Mouse (Mus musculus): Measurements from ENCODE around the gene Duxbl1. TPM values are rescaled to one million over a fixed set of nuclear protein-coding genes. Genes with fewer than 3 reads are reported as not detected.
"Not testable (repeated sequence)": the region's sequence is repeated elsewhere in the genome, so short reads cannot be mapped to it uniquely, and the experiment has no call there.

Gene Duxbl1
- polyA plus RNA-seq (2015; fragmentation: Nextera tagmentation; extraction: Ambion mirVana): 3.0 and 6.7 TPM in 2 replicates

DNA sequence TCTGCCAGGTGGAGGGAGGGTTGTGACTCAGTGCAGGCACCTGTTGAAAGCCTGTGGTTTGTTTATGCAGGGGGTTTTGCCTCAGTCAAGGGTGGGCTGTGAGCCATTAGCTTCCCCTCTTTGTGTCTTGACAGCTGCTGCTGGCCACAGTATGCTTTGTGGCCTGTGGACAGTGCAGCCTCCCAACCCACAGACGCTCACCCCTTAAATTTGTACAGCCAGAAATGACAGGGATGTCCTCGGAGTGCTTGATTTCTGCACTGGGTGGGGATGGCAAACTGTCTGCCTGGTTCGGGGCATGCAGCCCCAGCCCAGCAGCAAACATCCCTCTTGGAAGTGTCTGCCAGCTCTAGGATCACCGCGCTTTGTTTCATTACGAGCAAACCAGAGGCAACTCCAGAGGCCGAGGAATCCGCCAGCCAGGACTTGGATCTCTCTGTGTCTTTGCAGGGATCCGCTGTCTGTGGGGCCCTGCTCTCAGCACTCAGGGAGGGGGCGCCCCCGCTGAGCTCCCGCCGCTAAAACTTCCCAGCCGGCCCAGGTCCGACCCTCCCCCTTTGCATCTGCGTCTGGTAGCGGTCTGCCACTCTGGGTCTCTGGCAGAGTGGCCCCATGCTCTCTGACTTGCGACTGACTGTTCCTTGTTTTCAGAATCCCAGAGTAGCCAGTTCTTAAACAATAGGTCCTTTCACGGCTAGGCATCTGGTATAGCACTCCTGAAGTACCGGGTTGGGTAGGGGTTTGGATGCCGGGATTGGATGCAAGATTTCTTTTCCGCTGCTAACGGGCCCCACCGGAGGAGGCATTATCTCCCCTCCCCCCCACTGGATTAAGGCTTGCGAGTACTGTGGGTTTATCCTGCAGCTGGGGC lies at the start of gene Duxbl1:
Gene Duxbl1 (plus strand): TSS at position 207 of the 871 bp plus-strand sequence.
- H3K27me3 ChIP-seq (replicated peaks; ENCODE audit: control insufficient read depth, insufficient read depth, low read length); H3K4me1 ChIP-seq (replicated peaks; ENCODE audit: control insufficient read depth, insufficient read depth, low read length); H3K9me3 ChIP-seq (ENCODE audit: control insufficient read depth, low read length); H3K36me3 ChIP-seq (ENCODE audit: control insufficient read depth, insufficient read depth): not testable (repeated sequence)
- H3K27ac ChIP-seq (ENCODE audit: low read length): peak within 1 kb of the TSS; percentile 72
- WGBS: no CpG with 5 or more reads among the region's 25 CpGs
- H3K4me2 ChIP-seq (ENCODE audit: low read length): peak within 1 kb of the TSS; percentile 40
- H3K4me3 ChIP-seq (replicated peaks; ENCODE audit: low read length): peak within 1 kb of the TSS; percentile 34
- 0 out of 2 replicates have a peak within 1 kb of the TSS, but pooled peaks have one; percentile 35 for H3K9ac ChIP-seq (replicated peaks; ENCODE audit: low read depth, low read length)
- ATAC-seq: peak; percentile 87

DNA sequence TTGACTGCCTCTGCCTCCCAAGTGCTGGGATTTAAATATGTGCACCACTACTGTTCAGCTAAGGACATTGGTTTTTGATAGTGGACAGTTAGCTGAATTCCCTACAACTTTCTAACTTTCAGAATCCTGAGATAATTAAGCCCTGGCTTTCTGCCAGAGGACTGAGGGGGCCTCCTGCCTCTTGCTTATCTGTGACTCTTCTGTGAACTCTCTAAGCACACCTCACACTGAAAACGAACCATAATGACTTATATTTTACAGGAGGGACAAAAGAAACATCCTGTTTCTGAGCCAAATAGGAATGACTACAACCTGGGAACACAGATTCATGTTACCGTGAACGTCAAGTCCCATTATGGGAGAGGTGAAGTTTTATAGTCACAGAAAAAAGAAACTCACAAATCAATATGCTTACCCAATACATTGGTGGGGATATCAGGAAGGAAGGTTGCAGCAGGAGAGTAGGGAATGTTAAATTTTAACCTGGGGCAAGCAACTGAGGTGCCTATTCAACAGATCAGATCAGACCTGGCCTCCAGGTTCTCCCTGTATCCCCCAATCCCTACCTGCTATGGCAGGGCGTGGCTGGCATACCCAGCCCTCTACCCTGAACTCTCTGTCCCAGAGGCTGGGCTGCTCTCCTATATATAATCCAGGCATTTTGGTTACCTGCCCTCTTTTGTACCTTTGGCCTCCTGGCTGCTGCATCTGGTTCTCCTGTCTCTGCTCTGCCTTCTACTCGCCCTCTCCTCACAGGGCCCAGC lies 41.3 kb upstream of the Duxbl1 start:
- WGBS: no CpG with 5 or more reads among the region's 5 CpGs
- H3K27ac ChIP-seq (ENCODE audit: low read length); ATAC-seq; H3K9ac ChIP-seq (replicated peaks; ENCODE audit: low read depth, low read length); H3K4me1 ChIP-seq (replicated peaks; ENCODE audit: control insufficient read depth, insufficient read depth, low read length); H3K36me3 ChIP-seq (ENCODE audit: control insufficient read depth, insufficient read depth); H3K9me3 ChIP-seq (ENCODE audit: control insufficient read depth, low read length); H3K4me3 ChIP-seq (replicated peaks; ENCODE audit: low read length); H3K27me3 ChIP-seq (replicated peaks; ENCODE audit: control insufficient read depth, insufficient read depth, low read length); H3K4me2 ChIP-seq (ENCODE audit: low read length): not testable (repeated sequence)

GRCm38 (mm10) chr14:25938004-25938403 lies 40.4 kb upstream of the Duxbl1 start, which contains the start of gene Cphx1:
Gene Cphx1, plus strand, starts transcription at chr14:25938304.
- H3K4me1 ChIP-seq (replicated peaks; ENCODE audit: control insufficient read depth, insufficient read depth, low read length); H3K27me3 ChIP-seq (replicated peaks; ENCODE audit: control insufficient read depth, insufficient read depth, low read length); H3K9ac ChIP-seq (replicated peaks; ENCODE audit: low read depth, low read length); H3K4me2 ChIP-seq (ENCODE audit: low read length); ATAC-seq; H3K4me3 ChIP-seq (replicated peaks; ENCODE audit: low read length); H3K36me3 ChIP-seq (ENCODE audit: control insufficient read depth, insufficient read depth); H3K27ac ChIP-seq (ENCODE audit: low read length); H3K9me3 ChIP-seq (ENCODE audit: control insufficient read depth, low read length): not testable (repeated sequence)
- WGBS: no CpG with 5 or more reads among the region's 8 CpGs

DNA sequence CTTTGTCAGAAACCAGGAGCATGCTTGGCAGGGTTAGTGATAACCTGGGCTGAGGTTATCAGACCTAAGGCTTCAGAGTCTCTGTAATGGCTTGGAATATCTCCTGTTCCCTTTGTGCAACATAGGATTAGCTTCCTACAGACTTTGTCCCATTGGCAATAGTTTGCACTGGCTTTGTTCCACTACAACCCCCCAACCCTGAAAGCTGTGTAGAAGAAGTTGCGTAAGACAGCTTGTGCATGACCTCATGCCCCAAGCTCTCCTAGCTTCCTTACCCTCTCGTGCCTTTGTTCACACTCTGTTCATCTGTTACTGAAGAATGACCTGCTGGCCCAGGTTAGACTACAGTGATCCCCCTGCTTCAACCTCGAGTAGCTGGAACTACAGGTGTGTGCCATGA lies 20.5 kb upstream of the Duxbl1 start:
- not testable (repeated sequence) for H3K27ac ChIP-seq (ENCODE audit: low read length); ATAC-seq; H3K4me3 ChIP-seq (replicated peaks; ENCODE audit: low read length); H3K27me3 ChIP-seq (replicated peaks; ENCODE audit: control insufficient read depth, insufficient read depth, low read length); H3K9me3 ChIP-seq (ENCODE audit: control insufficient read depth, low read length); H3K4me2 ChIP-seq (ENCODE audit: low read length); H3K36me3 ChIP-seq (ENCODE audit: control insufficient read depth, insufficient read depth); H3K9ac ChIP-seq (replicated peaks; ENCODE audit: low read depth, low read length); H3K4me1 ChIP-seq (replicated peaks; ENCODE audit: control insufficient read depth, insufficient read depth, low read length)
- WGBS: no CpG with 5 or more reads among the region's 3 CpGs

DNA sequence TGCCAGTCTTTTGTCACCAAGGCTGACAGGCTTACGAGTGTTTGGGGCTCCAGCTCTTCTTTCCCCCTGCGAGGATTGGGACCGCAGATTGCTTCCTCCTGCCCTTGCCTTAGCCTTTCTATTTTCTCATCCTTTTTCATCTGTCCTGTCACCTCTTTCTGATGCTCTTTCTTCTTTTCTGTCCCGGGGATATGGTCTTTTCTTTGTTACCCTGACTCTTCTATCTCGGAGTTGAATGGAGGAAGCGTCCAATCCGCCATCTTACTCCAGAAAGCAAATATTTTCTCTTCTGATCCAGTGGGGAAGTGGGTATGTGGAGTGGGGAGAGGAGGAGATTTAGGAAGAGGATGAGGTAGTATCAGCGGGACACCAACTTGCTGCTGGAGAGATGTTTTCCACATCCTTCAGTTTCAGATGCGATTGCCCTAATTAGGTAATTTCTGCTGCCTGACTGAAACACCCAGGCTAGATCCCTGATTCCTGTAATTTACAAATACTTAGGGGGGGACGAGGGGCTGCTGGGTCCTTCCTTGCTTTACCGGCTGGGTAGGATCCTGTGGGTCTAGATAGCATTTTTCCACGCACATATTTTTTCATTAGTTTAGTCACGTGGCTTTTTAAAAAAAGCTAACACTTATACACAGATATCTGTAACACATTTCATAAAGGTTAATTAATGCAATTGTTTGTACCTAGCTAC lies 1.0 kb downstream of the Duxbl1 start:
- ATAC-seq: peak; percentile 54
- H3K27ac ChIP-seq (ENCODE audit: low read length): peak overlapping the region; percentile 72
- not testable (repeated sequence) for H3K36me3 ChIP-seq (ENCODE audit: control insufficient read depth, insufficient read depth); H3K4me1 ChIP-seq (replicated peaks; ENCODE audit: control insufficient read depth, insufficient read depth, low read length); H3K27me3 ChIP-seq (replicated peaks; ENCODE audit: control insufficient read depth, insufficient read depth, low read length); H3K9me3 ChIP-seq (ENCODE audit: control insufficient read depth, low read length)
- H3K4me3 ChIP-seq (replicated peaks; ENCODE audit: low read length): peak overlapping the region; percentile 34
- 0 out of 2 replicates have a peak overlapping the region, but pooled peaks have one; percentile 35 for H3K9ac ChIP-seq (replicated peaks; ENCODE audit: low read depth, low read length)
- WGBS: 0% methylated on average over 6 of the region's 13 CpGs
- H3K4me2 ChIP-seq (ENCODE audit: low read length): peak overlapping the region; percentile 40

DNA sequence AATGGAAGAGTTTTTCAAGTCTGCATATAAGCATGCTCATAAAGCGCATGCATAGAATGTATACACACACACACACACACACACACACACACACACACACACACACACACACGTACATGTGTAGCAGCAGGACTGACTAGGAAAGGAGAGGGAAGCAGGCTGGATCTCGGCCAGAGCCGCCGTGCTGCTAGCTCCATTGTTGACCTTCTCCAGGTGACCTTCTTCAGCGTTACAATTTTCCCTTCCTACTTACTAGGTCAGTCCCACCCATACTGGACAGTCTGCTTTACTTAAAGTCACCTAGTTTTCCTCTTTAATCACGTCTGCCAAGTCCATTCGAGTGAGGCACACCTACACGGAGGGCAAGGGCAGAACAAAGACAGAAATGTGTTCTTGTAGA lies 3.5 kb downstream of the Duxbl1 start:
- not testable (repeated sequence) for H3K36me3 ChIP-seq (ENCODE audit: control insufficient read depth, insufficient read depth); H3K27me3 ChIP-seq (replicated peaks; ENCODE audit: control insufficient read depth, insufficient read depth, low read length); H3K4me1 ChIP-seq (replicated peaks; ENCODE audit: control insufficient read depth, insufficient read depth, low read length); H3K27ac ChIP-seq (ENCODE audit: low read length); H3K4me3 ChIP-seq (replicated peaks; ENCODE audit: low read length); H3K9me3 ChIP-seq (ENCODE audit: control insufficient read depth, low read length); ATAC-seq; H3K4me2 ChIP-seq (ENCODE audit: low read length); H3K9ac ChIP-seq (replicated peaks; ENCODE audit: low read depth, low read length)
- WGBS: 59% methylated on average over 5 of the region's 9 CpGs

- H3K27me3 ChIP-seq (replicated peaks; ENCODE audit: control insufficient read depth, insufficient read depth, low read length); H3K4me1 ChIP-seq (replicated peaks; ENCODE audit: control insufficient read depth, insufficient read depth, low read length); H3K36me3 ChIP-seq (ENCODE audit: control insufficient read depth, insufficient read depth); H3K4me2 ChIP-seq (ENCODE audit: low read length); H3K9ac ChIP-seq (replicated peaks; ENCODE audit: low read depth, low read length); H3K9me3 ChIP-seq (ENCODE audit: control insufficient read depth, low read length); H3K27ac ChIP-seq (ENCODE audit: low read length); H3K4me3 ChIP-seq (replicated peaks; ENCODE audit: low read length); ATAC-seq: not testable (repeated sequence)
- no CpG with 5 or more reads among the region's 2 CpGs for WGBS
These were observed 29.1 kb downstream of the Duxbl1 start for GRCm38 (mm10) chr14:26007462-26007861.

GRCm38 (mm10) chr14:26016414-26016813 lies 38.0 kb downstream of the Duxbl1 start:
- H3K36me3 ChIP-seq (ENCODE audit: control insufficient read depth, insufficient read depth); H3K4me3 ChIP-seq (replicated peaks; ENCODE audit: low read length); H3K4me1 ChIP-seq (replicated peaks; ENCODE audit: control insufficient read depth, insufficient read depth, low read length); H3K27me3 ChIP-seq (replicated peaks; ENCODE audit: control insufficient read depth, insufficient read depth, low read length); H3K9ac ChIP-seq (replicated peaks; ENCODE audit: low read depth, low read length); ATAC-seq; H3K4me2 ChIP-seq (ENCODE audit: low read length); H3K9me3 ChIP-seq (ENCODE audit: control insufficient read depth, low read length); H3K27ac ChIP-seq (ENCODE audit: low read length): not testable (repeated sequence)
- whole genome bisulfite sequencing: no CpG with 5 or more reads among the region's 7 CpGs

GRCm38 (mm10) chr14:26021555-26021954 lies 43.2 kb downstream of the Duxbl1 start:
- not testable (repeated sequence) for H3K9ac ChIP-seq (replicated peaks; ENCODE audit: low read depth, low read length); H3K27me3 ChIP-seq (replicated peaks; ENCODE audit: control insufficient read depth, insufficient read depth, low read length); H3K9me3 ChIP-seq (ENCODE audit: control insufficient read depth, low read length); H3K4me3 ChIP-seq (replicated peaks; ENCODE audit: low read length); H3K4me1 ChIP-seq (replicated peaks; ENCODE audit: control insufficient read depth, insufficient read depth, low read length); H3K27ac ChIP-seq (ENCODE audit: low read length); H3K4me2 ChIP-seq (ENCODE audit: low read length); ATAC-seq; H3K36me3 ChIP-seq (ENCODE audit: control insufficient read depth, insufficient read depth)
- no CpG with 5 or more reads among the region's 9 CpGs for WGBS

All from forebrain, embryonic 16.5 days (tissue).